Mouse (Mus musculus): ENCODE data around the gene Slc11a1.
A peak's percentile ranks its signal among the peaks of the same experiment; 100 is the strongest.

Slc11a1 gene

DNA sequence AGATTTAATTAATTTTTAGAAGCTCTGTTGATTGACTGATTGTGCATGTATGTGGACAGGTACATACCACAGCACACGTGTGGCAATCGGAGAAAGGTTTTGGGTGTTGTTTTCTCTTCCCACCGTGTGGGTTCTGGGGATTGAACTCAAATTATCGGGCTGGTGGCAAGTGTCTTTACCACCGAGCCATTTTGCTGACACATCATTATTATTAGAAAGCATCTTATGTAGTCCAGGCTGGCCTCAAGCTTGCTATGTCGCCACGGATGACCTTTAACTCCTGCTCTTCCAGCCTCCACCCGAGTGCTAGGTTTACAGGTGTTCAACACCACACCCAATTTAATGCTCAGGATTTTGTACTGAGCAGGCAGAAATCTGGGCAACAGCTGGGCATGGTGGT lies 37.7 kb downstream of the Slc11a1 start:
- no peak for DNase-seq

DNA sequence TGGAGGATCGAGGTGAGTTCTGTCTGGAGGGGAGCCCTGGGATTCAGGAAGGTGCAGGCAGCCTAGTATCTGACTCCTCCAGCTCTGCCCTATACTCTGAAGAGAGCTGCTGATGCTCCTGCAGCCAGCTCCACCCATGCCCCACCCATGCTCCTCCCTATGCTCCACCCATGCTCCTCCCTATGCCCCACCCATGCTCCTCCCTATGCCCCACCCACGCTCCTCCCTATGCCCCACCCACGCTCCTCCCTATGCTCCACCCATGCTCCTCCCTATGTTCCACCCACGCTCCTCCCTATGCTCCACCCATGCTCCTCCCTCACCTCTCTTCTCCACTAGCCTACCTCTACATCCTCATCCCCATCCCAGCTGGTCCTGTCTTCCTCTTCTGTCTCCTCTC lies 40.1 kb downstream of the Slc11a1 start:
- peak; percentile 18 for DNase-seq

DNA sequence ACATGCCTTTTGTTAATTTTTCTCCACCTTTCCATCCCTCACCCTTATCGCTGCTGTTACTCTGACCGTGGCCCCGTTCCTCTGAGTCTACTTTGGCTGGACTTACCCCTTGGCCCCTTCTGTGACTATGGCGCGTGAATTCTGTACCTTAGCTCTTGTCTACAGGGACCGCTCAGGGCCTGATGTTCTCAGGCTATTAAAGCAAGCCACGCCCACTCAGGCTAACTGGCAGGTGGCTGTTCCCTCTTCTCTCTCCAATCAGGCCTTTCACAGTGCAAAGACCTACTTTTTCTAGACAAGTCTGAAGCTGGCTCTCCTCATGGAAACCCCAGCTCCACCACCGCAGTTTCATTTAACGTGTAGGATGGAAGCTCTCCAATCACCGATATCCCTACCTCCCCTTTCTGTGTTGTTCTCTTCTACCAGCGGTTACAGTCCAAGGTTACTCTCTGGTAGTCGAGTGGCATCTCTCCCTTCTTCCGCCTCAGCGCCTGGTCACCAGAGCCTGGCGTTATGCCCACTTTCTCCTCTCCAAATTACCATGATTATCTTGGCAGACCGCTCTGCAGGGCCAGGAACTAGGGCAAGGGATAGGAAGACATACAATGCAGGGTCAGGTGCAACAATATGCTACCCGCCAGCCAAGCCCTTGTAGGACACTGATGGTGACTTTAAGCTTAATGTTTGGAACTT lies 43.9 kb downstream of the Slc11a1 start:
- DNase-seq, result no peak

DNA sequence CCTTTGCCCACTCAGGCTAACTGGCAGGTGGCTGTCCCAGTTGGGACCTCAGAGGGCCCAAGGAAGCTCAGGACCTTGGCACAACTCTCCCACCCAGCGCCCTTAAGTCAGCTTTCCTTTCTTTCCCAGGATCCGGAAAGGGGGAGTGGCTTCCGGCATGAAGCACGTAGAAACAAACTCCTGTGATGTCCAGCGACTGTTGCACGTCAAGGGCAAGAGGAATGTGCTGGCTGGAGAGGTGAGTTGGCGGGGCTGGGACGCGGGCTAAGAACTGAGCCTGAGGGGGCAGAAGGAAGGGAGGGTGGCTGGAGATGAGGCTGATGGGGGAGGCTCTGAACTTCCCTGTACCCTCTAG lies 44.4 kb downstream of the Slc11a1 start:
- no peak for DNase-seq

DNA sequence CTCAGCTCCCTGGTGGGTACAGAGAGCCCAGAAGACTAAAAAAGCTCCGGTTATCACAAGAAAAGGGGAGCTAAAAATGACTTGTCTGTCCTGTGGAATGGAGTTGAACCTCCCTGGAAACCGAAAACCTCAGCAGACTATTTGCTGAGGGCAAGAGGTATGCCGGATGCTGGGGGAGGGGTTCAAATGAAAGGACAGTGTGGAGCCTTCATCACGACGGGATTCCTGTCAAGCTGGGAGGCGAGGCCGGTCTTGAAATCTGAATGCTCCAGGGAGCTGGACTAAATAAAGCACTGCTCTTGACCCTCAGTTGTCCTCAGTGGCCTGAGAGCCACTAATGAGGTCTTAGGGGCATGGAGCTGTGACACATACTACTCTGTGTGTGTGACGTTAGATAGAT lies 48.2 kb downstream of the Slc11a1 start:
- no peak for DNase-seq

DNA sequence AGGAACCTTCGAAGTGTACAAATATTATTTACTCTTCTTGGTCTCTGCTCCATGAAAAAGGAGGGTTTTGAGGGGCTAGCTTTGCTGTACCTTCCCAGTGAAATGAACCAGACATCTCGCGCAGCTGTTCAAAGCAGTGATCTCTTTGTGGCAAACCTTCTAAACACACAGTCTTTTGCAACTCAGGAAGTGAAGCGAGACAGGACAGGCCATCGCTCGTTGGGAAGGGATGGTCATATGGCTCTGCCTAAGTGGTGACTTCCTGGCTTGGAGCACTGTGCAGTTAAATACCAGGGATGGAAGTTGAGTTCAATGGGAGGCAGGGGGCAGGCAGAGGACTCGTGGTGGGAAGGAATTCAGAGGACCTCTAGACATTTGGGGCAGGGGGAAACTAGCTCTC lies 50.9 kb downstream of the Slc11a1 start:
- DNase-seq, result no peak

DNA sequence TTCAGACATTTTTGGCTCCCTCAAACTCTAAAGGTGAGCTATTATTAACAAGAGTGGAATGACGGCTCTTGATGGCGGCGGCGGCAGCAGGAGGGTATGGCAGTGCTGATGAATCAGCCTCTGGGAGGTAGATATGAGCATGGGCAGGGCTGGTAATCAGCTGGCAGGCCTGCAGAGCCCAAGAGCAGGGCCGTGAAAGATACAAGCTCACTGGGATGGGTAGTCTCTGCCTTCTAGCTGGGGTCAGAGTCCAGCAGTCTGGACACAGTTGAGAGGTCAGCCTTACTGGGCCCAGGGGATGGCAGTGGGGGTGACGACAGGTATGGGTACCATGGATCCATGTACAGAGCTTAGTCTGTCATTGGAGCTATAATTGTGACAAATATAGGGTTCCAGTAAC lies 58.2 kb downstream of the Slc11a1 start:
- no peak for DNase-seq

DNA sequence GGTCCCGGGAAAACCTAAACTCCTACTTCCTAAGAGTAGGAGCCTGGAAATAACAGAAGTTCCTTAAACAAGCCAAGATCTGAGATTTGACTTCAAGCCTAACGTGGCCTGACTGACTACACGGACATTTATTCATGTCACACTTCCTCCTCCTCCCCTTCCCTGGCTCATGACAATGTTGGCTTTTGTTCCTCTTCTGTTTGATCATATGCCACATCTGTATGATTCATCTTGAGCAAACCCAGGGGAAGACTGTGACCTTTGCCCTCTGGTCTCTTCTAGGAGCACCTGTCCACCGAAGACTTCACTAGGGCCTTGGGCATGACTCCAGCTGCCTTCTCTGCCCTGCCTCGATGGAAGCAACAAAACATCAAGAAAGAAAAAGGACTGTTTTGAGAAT lies 59.6 kb downstream of the Slc11a1 start:
- no peak for DNase-seq

DNA sequence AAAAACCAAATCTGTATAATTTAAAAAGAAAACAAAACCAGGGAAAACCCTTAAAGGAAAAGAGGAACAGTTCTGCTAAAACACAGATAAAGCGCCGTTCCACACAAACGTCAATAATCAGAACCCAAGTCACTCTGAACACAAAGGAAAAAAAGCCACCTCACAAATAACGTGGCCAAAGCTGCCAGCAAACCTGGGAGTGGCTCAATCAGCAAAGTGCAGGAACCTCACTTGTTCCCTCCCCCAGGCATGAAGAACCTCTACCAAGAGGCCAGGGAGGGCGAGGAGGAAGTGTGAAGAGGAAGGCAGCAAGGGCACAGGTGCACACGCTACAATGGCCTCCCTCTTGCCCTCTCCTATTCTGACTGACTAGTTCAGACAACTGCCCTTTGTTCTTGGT lies 60.6 kb downstream of the Slc11a1 start:
- DNase-seq, result peak; percentile 38

Data from thymus, postnatal 25 days (tissue).